Mouse (Mus musculus): Measurements from ENCODE around the gene Grb14.

The Grb14 gene

GRCm38 (mm10) chr2:65024887-65025286, at the start of gene Grb14:
Gene Grb14, minus strand, starts transcription at chr2:65024987.
- no peak for DNase-seq (ENCODE audit: low spot score)

- no peak for DNase-seq (ENCODE audit: low spot score)
These were observed 47.4 kb upstream of the Grb14 start for GRCm38 (mm10) chr2:65072205-65072604.

GRCm38 (mm10) chr2:65053764-65054163, 29.0 kb upstream of the Grb14 start:
- no peak for DNase-seq (ENCODE audit: low spot score)

GRCm38 (mm10) chr2:65052191-65053012, 27.6 kb upstream of the Grb14 start:
- no peak for DNase-seq (ENCODE audit: low spot score)

- DNase-seq (ENCODE audit: low spot score), result no peak
These were observed 26.0 kb upstream of the Grb14 start for GRCm38 (mm10) chr2:65050776-65051175.

- DNase-seq (ENCODE audit: low spot score), result no peak
These were observed 23.6 kb upstream of the Grb14 start for GRCm38 (mm10) chr2:65048234-65049017.

GRCm38 (mm10) chr2:65038164-65038563, 13.4 kb upstream of the Grb14 start:
- no peak for DNase-seq (ENCODE audit: low spot score)

- DNase-seq (ENCODE audit: low spot score), result no peak
These were observed 12.8 kb upstream of the Grb14 start for GRCm38 (mm10) chr2:65037546-65037945.

- peak; percentile 17 for DNase-seq (ENCODE audit: low spot score)
These were observed 2.2 kb downstream of the Grb14 start for GRCm38 (mm10) chr2:65022363-65023240.

GRCm38 (mm10) chr2:65021691-65022362, 3.0 kb downstream of the Grb14 start:
- no peak for DNase-seq (ENCODE audit: low spot score)

GRCm38 (mm10) chr2:65017375-65017774, 7.4 kb downstream of the Grb14 start:
- no peak for DNase-seq (ENCODE audit: low spot score)

- no peak for DNase-seq (ENCODE audit: low spot score)
These were observed 10.2 kb downstream of the Grb14 start for GRCm38 (mm10) chr2:65014552-65014951.

GRCm38 (mm10) chr2:65010105-65010504, 14.7 kb downstream of the Grb14 start:
- DNase-seq (ENCODE audit: low spot score), result no peak

GRCm38 (mm10) chr2:65007396-65007795, 17.4 kb downstream of the Grb14 start:
- DNase-seq (ENCODE audit: low spot score), result no peak

GRCm38 (mm10) chr2:65005044-65005443, 19.7 kb downstream of the Grb14 start:
- DNase-seq (ENCODE audit: low spot score), result no peak

- no peak for DNase-seq (ENCODE audit: low spot score)
These were observed 21.4 kb downstream of the Grb14 start for GRCm38 (mm10) chr2:65003433-65003832.

- no peak for DNase-seq (ENCODE audit: low spot score)
These were observed 22.2 kb downstream of the Grb14 start for GRCm38 (mm10) chr2:65002631-65003030.

GRCm38 (mm10) chr2:64995048-64995447, 29.7 kb downstream of the Grb14 start:
- DNase-seq (ENCODE audit: low spot score), result no peak

GRCm38 (mm10) chr2:64989426-64990187, 35.2 kb downstream of the Grb14 start:
- no peak for DNase-seq (ENCODE audit: low spot score)

GRCm38 (mm10) chr2:64987782-64988181, 37.0 kb downstream of the Grb14 start:
- DNase-seq (ENCODE audit: low spot score), result no peak

GRCm38 (mm10) chr2:64975546-64975945, 49.2 kb downstream of the Grb14 start:
- DNase-seq (ENCODE audit: low spot score), result no peak

Measured in urinary bladder, postnatal 10 days (tissue).